Mouse (Mus musculus) monocyte, adult 2 months (primary cell): ENCODE results near the gene Rxfp4.

Experiments used
- DNase-seq, 2 experiments: peaks; one replicate each; pipeline ENCODE4 v3.0.0; 2022; ENCODE audit warnings: low spot score in 2 of 2, low read depth in 1 of 2

Rxfp4 gene

GRCm38 (mm10) chr3:88651669-88652618 lies 998 bp downstream of the Rxfp4 start:
- peak in 1 of 2 experiments; percentile 3 for DNase-seq

- no peak for DNase-seq
These were observed 2.0 kb downstream of the Rxfp4 start for GRCm38 (mm10) chr3:88650713-88651504.

GRCm38 (mm10) chr3:88649967-88650366 lies 3.0 kb downstream of the Rxfp4 start:
- no peak for DNase-seq

- DNase-seq, result no peak
These were observed 3.8 kb downstream of the Rxfp4 start for GRCm38 (mm10) chr3:88649186-88649585.

- DNase-seq, result no peak
These were observed 4.3 kb downstream of the Rxfp4 start for GRCm38 (mm10) chr3:88648452-88649168.

- DNase-seq, result peak; percentile 35 to 36
These were observed 5.0 kb downstream of the Rxfp4 start for GRCm38 (mm10) chr3:88647779-88648413.

- DNase-seq, result no peak
These were observed 5.9 kb downstream of the Rxfp4 start for GRCm38 (mm10) chr3:88647076-88647475.

GRCm38 (mm10) chr3:88646426-88646995 lies 6.4 kb downstream of the Rxfp4 start:
- DNase-seq, result no peak

GRCm38 (mm10) chr3:88645937-88646336 lies 7.0 kb downstream of the Rxfp4 start:
- DNase-seq, result no peak

- DNase-seq, result no peak
These were observed 9.9 kb downstream of the Rxfp4 start for GRCm38 (mm10) chr3:88643078-88643477.

GRCm38 (mm10) chr3:88640676-88641075 lies 12.3 kb downstream of the Rxfp4 start:
- peak in 1 of 2 experiments; percentile 51 for DNase-seq

GRCm38 (mm10) chr3:88639239-88639638 lies 13.7 kb downstream of the Rxfp4 start:
- no peak for DNase-seq

GRCm38 (mm10) chr3:88637134-88637533 lies 15.8 kb downstream of the Rxfp4 start:
- DNase-seq, result no peak

GRCm38 (mm10) chr3:88636555-88636986 lies 16.4 kb downstream of the Rxfp4 start:
- DNase-seq, result no peak

GRCm38 (mm10) chr3:88635506-88636275 lies 17.3 kb downstream of the Rxfp4 start:
- DNase-seq, result no peak

- no peak for DNase-seq
These were observed 19.9 kb downstream of the Rxfp4 start for GRCm38 (mm10) chr3:88633056-88633455.

- DNase-seq, result no peak
These were observed 20.9 kb downstream of the Rxfp4 start for GRCm38 (mm10) chr3:88631921-88632587.

GRCm38 (mm10) chr3:88630849-88631341 lies 22.0 kb downstream of the Rxfp4 start:
- no peak for DNase-seq

- DNase-seq, result no peak
These were observed 22.9 kb downstream of the Rxfp4 start for GRCm38 (mm10) chr3:88630018-88630417.
